Mouse (Mus musculus) MEL (cell line): ENCODE measurements around the gene Gm43720. TPM values are rescaled to one million over a fixed set of nuclear protein-coding genes. Genes with fewer than 3 reads are reported as not detected.

Source experiments
- DNase-seq: peaks from one replicate; pipeline ENCODE4 v3.0.0; 2011; ENCODE audit warnings: low read depth, low spot score
- H3K27ac ChIP-seq: 2 replicates; pipeline ENCODE4 v1.5.1; 2012; ENCODE audit warnings: low read depth, mild to moderate bottlenecking, control low read depth, low read length, moderate library complexity; ENCODE audit not compliant: control insufficient read depth
- H3K27me3 ChIP-seq, 2 experiments: fragments of 150-350 bp in 1 of 2; sonication (generic) in 1 of 2; 2 replicates each; pipeline ENCODE4 v1.6.1; 2012; ENCODE audit warnings: low read length in 2 of 2, mild to moderate bottlenecking in 2 of 2, improper control_type of control experiment in 1 of 2, moderate library complexity in 1 of 2; ENCODE audit not compliant: insufficient read depth in 2 of 2, control insufficient read depth in 1 of 2
- H3K36me3 ChIP-seq, 2 experiments: 2 replicates each; pipeline ENCODE4 v1.6.1; 2012 to 2014; ENCODE audit warnings: low read length in 2 of 2, improper control_type of control experiment in 1 of 2, inconsistent platforms in 1 of 2, mild to moderate bottlenecking in 1 of 2; ENCODE audit not compliant: insufficient read depth in 2 of 2, control insufficient read depth in 1 of 2
- H3K4me1 ChIP-seq, 2 experiments: fragments of 150-350 bp in 1 of 2; sonication (generic) in 1 of 2; 2 replicates each; pipeline ENCODE4 v1.6.1; 2012; ENCODE audit warnings: low read length in 2 of 2, improper control_type of control experiment in 1 of 2, mild to moderate bottlenecking in 1 of 2; ENCODE audit not compliant: insufficient read depth in 2 of 2, control insufficient read depth in 1 of 2
- H3K4me3 ChIP-seq, 2 experiments: fragments of 150-350 bp in 1 of 2; sonication (generic) in 1 of 2; 2 replicates each; pipeline ENCODE4 v1.5.1; 2012; ENCODE audit warnings: low read depth in 2 of 2, low read length in 2 of 2, mild to moderate bottlenecking in 2 of 2, moderate library complexity in 2 of 2, control low read depth in 1 of 2, improper control_type of control experiment in 1 of 2; ENCODE audit not compliant: control insufficient read depth in 1 of 2, insufficient read depth in 1 of 2
- H3K79me2 ChIP-seq: 2 replicates; pipeline ENCODE4 v1.6.1; 2012; ENCODE audit warnings: mild to moderate bottlenecking, low read length, moderate library complexity; ENCODE audit not compliant: control insufficient read depth, poor library complexity, insufficient read depth
- H3K9ac ChIP-seq: 2 replicates; pipeline ENCODE4 v1.6.1; 2012; ENCODE audit warnings: low read depth, mild to moderate bottlenecking, control low read depth, low read length, moderate library complexity; ENCODE audit not compliant: control insufficient read depth, poor library complexity, severe bottlenecking
- H3K9me3 ChIP-seq: fragments of 150-350 bp; sonication (generic); replicated peaks from 2 replicates; pipeline ENCODE4 v1.6.1; 2012; ENCODE audit warnings: mild to moderate bottlenecking, low read length, improper control_type of control experiment, moderate library complexity; ENCODE audit not compliant: insufficient read depth
- BHLHE40 ChIP-seq: IDR thresholded peaks from 2 replicates; pipeline ENCODE4 v1.6.1; 2012; ENCODE audit warnings: low read depth, mild to moderate bottlenecking, inconsistent platforms, low read length, improper control_type of control experiment, borderline replicate concordance
- CHD1 ChIP-seq: IDR thresholded peaks from 2 replicates; pipeline ENCODE4 v1.6.1; 2012; ENCODE audit warnings: low read depth, mild to moderate bottlenecking, inconsistent platforms, low read length, improper control_type of control experiment
- CTCF ChIP-seq, 3 experiments: IDR thresholded peaks in 2 of 3; conservative IDR thresholded peaks in 1 of 3; 2 replicates each; pipeline ENCODE4 v1.5.1; 2011 to 2012; ENCODE audit warnings: low read length in 3 of 3, low read depth in 2 of 3, mild to moderate bottlenecking in 2 of 3, improper control_type of control experiment in 1 of 3, inconsistent platforms in 1 of 3, mixed read lengths in 1 of 3, moderate library complexity in 1 of 3; ENCODE audit not compliant: control insufficient read depth in 1 of 3, insufficient read depth in 1 of 3, poor library complexity in 1 of 3, severe bottlenecking in 1 of 3
- E2F4 ChIP-seq: IDR thresholded peaks from 2 replicates; pipeline ENCODE4 v1.6.1; 2011; ENCODE audit warnings: low read depth, low read length, improper control_type of control experiment, borderline replicate concordance
- ELF1 ChIP-seq: IDR thresholded peaks from 2 replicates; pipeline ENCODE4 v1.6.1; 2014; ENCODE audit warnings: low read depth, mild to moderate bottlenecking, inconsistent platforms, low read length, improper control_type of control experiment, moderate library complexity
- ETS1 ChIP-seq: IDR thresholded peaks from 2 replicates; pipeline ENCODE4 v1.6.1; 2012; ENCODE audit warnings: low read depth, mild to moderate bottlenecking, inconsistent platforms, low read length, improper control_type of control experiment, moderate library complexity
- GABPA ChIP-seq: IDR thresholded peaks from 2 replicates; pipeline ENCODE4 v1.6.1; 2012; ENCODE audit warnings: low read depth, mild to moderate bottlenecking, inconsistent platforms, low read length, improper control_type of control experiment, moderate library complexity
- GATA1 ChIP-seq: IDR thresholded peaks from 2 replicates; pipeline ENCODE4 v1.6.1; 2011; ENCODE audit warnings: low read depth, low read length, improper control_type of control experiment
- JUND ChIP-seq: IDR thresholded peaks from 2 replicates; pipeline ENCODE4 v1.6.1; 2011; ENCODE audit warnings: low read depth, mild to moderate bottlenecking, improper control_type of control experiment, low read length
- KAT2A ChIP-seq: conservative IDR thresholded peaks from 2 replicates; pipeline ENCODE4 v1.6.1; 2012; ENCODE audit warnings: low read depth, low read length, improper control_type of control experiment, inconsistent platforms
- MAFK ChIP-seq: IDR thresholded peaks from 2 replicates; pipeline ENCODE4 v1.6.1; 2011; ENCODE audit warnings: low read depth, mild to moderate bottlenecking, low read length, improper control_type of control experiment, borderline replicate concordance
- MAX ChIP-seq: IDR thresholded peaks from 2 replicates; pipeline ENCODE4 v1.6.1; 2011; ENCODE audit warnings: low read length, improper control_type of control experiment
- MAZ ChIP-seq: IDR thresholded peaks from 2 replicates; pipeline ENCODE4 v1.6.1; 2012; ENCODE audit warnings: low read depth, mild to moderate bottlenecking, inconsistent platforms, low read length, improper control_type of control experiment
- MXI1 ChIP-seq: IDR thresholded peaks from 2 replicates; pipeline ENCODE4 v1.6.1; 2011; ENCODE audit warnings: mild to moderate bottlenecking, low read depth, low read length, improper control_type of control experiment
- MYB ChIP-seq: IDR thresholded peaks from 2 replicates; pipeline ENCODE4 v1.6.1; 2011; ENCODE audit warnings: mild to moderate bottlenecking, low read depth, low read length, improper control_type of control experiment
- MYC ChIP-seq: IDR thresholded peaks from 2 replicates; pipeline ENCODE4 v1.6.1; 2011; ENCODE audit warnings: low read depth, mild to moderate bottlenecking, low read length, improper control_type of control experiment, moderate library complexity
- NELFE ChIP-seq: IDR thresholded peaks from 2 replicates; pipeline ENCODE4 v1.6.1; 2011; ENCODE audit warnings: low read depth, low read length, improper control_type of control experiment
- POLR2A ChIP-seq, 2 experiments: IDR thresholded peaks; 2 replicates each; pipeline ENCODE4 v1.6.1; 2011 to 2012; ENCODE audit warnings: low read length in 2 of 2, mild to moderate bottlenecking in 2 of 2, control low read depth in 1 of 2, improper control_type of control experiment in 1 of 2, low read depth in 1 of 2, moderate library complexity in 1 of 2; ENCODE audit not compliant: control insufficient read depth in 1 of 2, insufficient read depth in 1 of 2, poor library complexity in 1 of 2
- POLR2AphosphoS2 ChIP-seq: IDR thresholded peaks from 2 replicates; pipeline ENCODE4 v1.6.1; 2011; ENCODE audit warnings: low read length, improper control_type of control experiment
- RAD21 ChIP-seq: IDR thresholded peaks from 2 replicates; pipeline ENCODE4 v1.6.1; 2011; ENCODE audit warnings: mild to moderate bottlenecking, low read depth, low read length, improper control_type of control experiment
- RCOR1 ChIP-seq: IDR thresholded peaks from 2 replicates; pipeline ENCODE4 v1.6.1; 2012; ENCODE audit warnings: low read depth, mild to moderate bottlenecking, inconsistent platforms, low read length, improper control_type of control experiment
- SMC3 ChIP-seq: IDR thresholded peaks from 2 replicates; pipeline ENCODE4 v1.6.1; 2011; ENCODE audit warnings: low read depth, low read length, improper control_type of control experiment
- TAL1 ChIP-seq: IDR thresholded peaks from 2 replicates; pipeline ENCODE4 v1.6.1; 2012; ENCODE audit warnings: mild to moderate bottlenecking, inconsistent platforms, low read length, moderate library complexity, mixed read lengths
- UBTF ChIP-seq: IDR thresholded peaks from 2 replicates; pipeline ENCODE4 v1.6.1; 2012; ENCODE audit warnings: low read depth, mild to moderate bottlenecking, inconsistent platforms, low read length, improper control_type of control experiment, moderate library complexity, borderline replicate concordance; ENCODE audit not compliant: insufficient read depth
- USF1 ChIP-seq: IDR thresholded peaks from 2 replicates; pipeline ENCODE4 v1.6.1; 2014; ENCODE audit warnings: low read depth, mild to moderate bottlenecking, inconsistent platforms, low read length, improper control_type of control experiment, moderate library complexity
- ZMIZ1 ChIP-seq: IDR thresholded peaks from 2 replicates; pipeline ENCODE4 v1.6.1; 2012; ENCODE audit warnings: low read depth, mild to moderate bottlenecking, inconsistent platforms, low read length, improper control_type of control experiment, moderate library complexity
- ZNF384 ChIP-seq: IDR thresholded peaks from 2 replicates; pipeline ENCODE4 v1.6.1; 2012; ENCODE audit warnings: low read depth, mild to moderate bottlenecking, inconsistent platforms, low read length, improper control_type of control experiment
- polyA plus RNA-seq, 2 experiments: library from polyadenylated mRNA; stranded (reverse) in 1 of 2; unstranded in 1 of 2; fragments of >175 nt in 1 of 2; fragments of >200 nt in 1 of 2; gene quantifications; 2 replicates each; pipeline versions ENCODE4 v1.2.1 to v1.2.4; 2012; ENCODE audit warnings: low replicate concordance in 2 of 2, low read depth in 1 of 2; ENCODE audit not compliant: insufficient read length in 2 of 2, insufficient read depth in 1 of 2, missing spikeins in 1 of 2
- total RNA-seq: library from RNA; depleted of rRNA; stranded (reverse); fragments of 300-350 nt; gene quantifications from 2 replicates; pipeline ENCODE4 v1.2.3, GENCODE M21; 2012

The Gm43720 gene
- total and polyA plus RNA-seq, 3 experiments: not detected

DNA sequence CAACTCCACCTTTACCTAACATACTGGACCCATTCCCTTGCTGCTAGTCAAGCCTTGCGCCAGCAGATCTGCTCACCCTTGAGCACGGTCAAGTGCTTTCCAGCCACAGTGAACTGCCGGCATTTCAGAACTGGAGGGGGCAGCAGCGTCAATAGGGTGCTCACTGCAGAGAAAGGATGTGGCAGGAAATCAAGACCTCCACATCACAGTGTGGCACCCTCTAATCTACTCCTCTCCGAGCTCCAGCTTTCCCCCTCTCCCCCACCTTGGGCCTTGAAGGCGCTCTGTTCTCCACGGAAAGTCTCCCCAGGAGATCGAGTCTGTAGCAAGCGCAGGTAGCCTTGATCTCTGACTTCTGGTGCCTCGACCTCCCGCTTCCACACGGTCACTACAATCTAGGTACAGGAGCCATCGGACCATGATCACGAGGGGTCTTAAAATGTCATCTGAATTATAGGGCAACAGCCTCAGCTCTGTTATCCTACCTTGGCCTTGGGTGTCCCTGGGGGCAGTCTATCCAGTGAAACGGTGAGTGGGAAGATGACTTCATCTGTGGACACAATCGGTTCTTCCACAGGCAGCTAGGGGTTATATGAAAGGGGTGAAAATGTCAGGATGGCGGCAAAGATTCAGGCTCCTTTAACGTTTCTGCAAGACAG is 17.0 kb downstream of the Gm43720 start (continued):
- TF ChIP-seq MAFK (no peak), MAZ (no peak), ZMIZ1 (peak; percentile 28; the same call in 1 of the 2 replicates), MYC (no peak), KAT2A (no peak), BHLHE40 (no peak), MAX (0 out of 2 replicates have a peak, but pooled peaks have one; percentile 17), USF1 (no peak), POLR2AphosphoS2 (no peak), TAL1 (no peak), ETS1 (0 out of 2 replicates have a peak, but pooled peaks have one; percentile 4), UBTF (peak; percentile 83; the same call in 1 of the 2 replicates), ZNF384 (no peak)

DNA sequence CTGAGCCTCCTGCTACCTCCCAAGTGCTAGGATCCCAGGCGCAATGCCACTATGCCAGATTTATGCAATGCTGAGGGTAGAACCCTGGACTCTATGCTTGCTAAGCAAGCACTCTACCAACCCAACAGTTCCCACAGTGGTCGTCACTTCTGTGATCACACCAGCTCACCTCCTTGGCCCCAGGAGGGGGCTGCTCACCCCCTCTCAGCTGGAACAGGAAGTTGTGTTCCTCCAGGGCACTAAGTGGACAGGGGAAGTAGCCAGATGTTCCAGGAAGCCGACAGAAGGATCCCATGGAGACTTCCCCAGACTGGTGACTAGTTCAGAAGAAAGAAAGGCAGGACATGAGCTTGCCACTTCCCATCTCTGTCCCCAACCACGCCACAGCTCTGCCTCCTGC is 17.8 kb downstream of the Gm43720 start:
- Histone ChIP-seq H3K9me3 (no peaks in the 10 kb centered on the region), H3K27me3 (no peaks in the 10 kb centered on the region), H3K27ac (peak overlapping the region; percentile 100), H3K9ac (peak overlapping the region; percentile 93), H3K79me2 (peaks cover 48% of the 10 kb centered on the region), H3K4me3 (peak overlapping the region; percentile 68 to 89), H3K36me3 (peaks cover 3 to 56% of the 10 kb centered on the region in 2 experiments; a peak in 3 of 4 replicates), H3K4me1 (peaks cover 12 to 61% of the 10 kb centered on the region in 2 experiments)
- no peak for TF ChIP-seq MAFK
- TF ChIP-seq MYB: no peak
- TF ChIP-seq MAZ: no peak
- TF ChIP-seq NELFE: no peak
- TF ChIP-seq JUND: no peak
- TF ChIP-seq MYC: no peak
- no peak for TF ChIP-seq GATA1
- TF ChIP-seq MXI1: no peak; the same call in 1 of the 2 replicates
- DNase-seq: peak; percentile 63

DNA sequence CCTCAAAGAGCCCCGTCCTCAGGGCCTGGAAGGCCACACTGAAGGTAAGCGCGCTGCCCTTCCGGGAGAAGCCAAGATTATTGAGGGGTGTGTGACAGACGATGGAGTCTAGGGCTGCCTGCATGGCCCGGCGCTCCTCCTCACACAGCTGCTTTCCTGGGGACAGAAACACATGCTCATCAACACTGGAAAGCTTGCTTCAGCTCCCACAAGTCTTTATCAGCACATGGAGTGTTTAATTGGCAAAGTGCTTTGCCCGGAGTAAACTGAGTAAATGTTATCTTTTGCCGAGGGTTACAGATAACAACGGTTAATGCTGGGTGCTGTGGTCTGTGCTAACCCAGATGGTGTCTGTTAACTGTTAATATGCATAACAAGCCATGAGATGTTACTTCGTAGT is 18.9 kb downstream of the Gm43720 start:
- Histone ChIP-seq H3K4me3 (peak overlapping the region in 1 of 2 experiments; percentile 68; a peak in 3 of 4 replicates), H3K4me1 (peaks cover 12 to 70% of the 10 kb centered on the region in 2 experiments), H3K9ac (peak overlapping the region; percentile 93), H3K27ac (peak overlapping the region; percentile 100), H3K9me3 (no peaks in the 10 kb centered on the region), H3K27me3 (no peaks in the 10 kb centered on the region), H3K36me3 (peaks cover 3 to 63% of the 10 kb centered on the region in 2 experiments; a peak in 3 of 4 replicates), H3K79me2 (peaks cover 48% of the 10 kb centered on the region)
- peak; percentile 87 for DNase-seq
- TF ChIP-seq E2F4: no peak
- peak; percentile 65 for TF ChIP-seq NELFE
- TF ChIP-seq UBTF: no peak
- TF ChIP-seq MXI1: peak; percentile 98
- peak; percentile 72 for TF ChIP-seq TAL1
- TF ChIP-seq GABPA: no peak
- no peak for TF ChIP-seq SMC3
- no peak for TF ChIP-seq RAD21
- TF ChIP-seq POLR2AphosphoS2: peak; percentile 70; the same call in 1 of the 2 replicates
- peak; percentile 77 for TF ChIP-seq BHLHE40
- peak; percentile 99 for TF ChIP-seq MYC
- TF ChIP-seq CHD1: peak; percentile 35; the same call in 1 of the 2 replicates
- peak; percentile 19; the same call in 1 of the 2 replicates for TF ChIP-seq ELF1
- 0 out of 2 replicates have a peak, but pooled peaks have one; percentile 35 for TF ChIP-seq KAT2A
- TF ChIP-seq CTCF (IDR thresholded peaks at IDR 0.05 in 2 of 3, conservative IDR thresholded peaks at IDR 0.05 in 1 of 3; ENCODE audit: control insufficient read depth in 1 of 3, insufficient read depth in 1 of 3, low read depth in 2 of 3, low read length in 3 of 3, poor library complexity in 1 of 3, severe bottlenecking in 1 of 3): no peak
- peak; percentile 97 for TF ChIP-seq MAX
- no peak; a peak in 2 of 4 replicates for TF ChIP-seq POLR2A (IDR thresholded peaks at IDR 0.05; ENCODE audit: control insufficient read depth in 1 of 2, insufficient read depth in 1 of 2, low read depth in 1 of 2, low read length in 2 of 2, poor library complexity in 1 of 2)
- TF ChIP-seq ZMIZ1: peak; percentile 61; the same call in 1 of the 2 replicates
- TF ChIP-seq USF1: no peak; the same call in 1 of the 2 replicates
- TF ChIP-seq RCOR1: peak; percentile 95
